Mouse (Mus musculus) kidney, embryonic 16.5 days (tissue): ENCODE data around the gene Nptx1. TPM values are rescaled to one million over a fixed set of nuclear protein-coding genes. Genes with fewer than 3 reads are reported as not detected.

Source experiments
- ATAC-seq: fragments of 200-750 bp; cut with Nextera tagmentation; 2 replicates; pipeline ENCODE4 v1.8.0; 2017; ENCODE audit warnings: moderate TSS enrichment; ENCODE audit not compliant: low FRiP score, low TSS enrichment
- H3K27ac ChIP-seq: fragments of 300-500 bp; sonication (generic); 2 replicates; pipeline ENCODE4 v1.5.1; 2014; ENCODE audit warnings: low read length
- H3K27me3 ChIP-seq: fragments of 300-500 bp; sonication (generic); 2 replicates; pipeline ENCODE4 v1.6.1; 2014; ENCODE audit warnings: low read length, control low read depth, mixed read lengths; ENCODE audit not compliant: insufficient read depth
- H3K36me3 ChIP-seq: fragments of 300-500 bp; sonication (generic); 2 replicates; pipeline ENCODE4 v1.6.1; 2014; ENCODE audit warnings: low read length, control low read depth, mixed read lengths; ENCODE audit not compliant: insufficient read depth
- H3K4me1 ChIP-seq: fragments of 300-500 bp; sonication (generic); 2 replicates; pipeline ENCODE4 v1.6.1; 2014; ENCODE audit warnings: low read length, control low read depth, mixed read lengths; ENCODE audit not compliant: insufficient read depth
- H3K4me2 ChIP-seq: fragments of 300-500 bp; sonication (generic); replicated peaks from 2 replicates; pipeline ENCODE4 v1.6.1; 2014; ENCODE audit warnings: low read depth, low read length
- H3K4me3 ChIP-seq: fragments of 300-500 bp; sonication (generic); 2 replicates; pipeline ENCODE4 v1.5.1; 2014; ENCODE audit warnings: mild to moderate bottlenecking, low read length
- H3K9ac ChIP-seq: fragments of 300-500 bp; sonication (generic); replicated peaks from 2 replicates; pipeline ENCODE4 v1.6.1; 2014; ENCODE audit warnings: low read length
- H3K9me3 ChIP-seq: fragments of 300-500 bp; sonication (generic); 2 replicates; pipeline ENCODE4 v1.6.1; 2016; ENCODE audit warnings: low read length, control low read depth
- WGBS: fragments of 180-500 bp; shearing (Covaris S2); extraction: QIAGEN DNeasy Blood & Tissue Kit; methylation state at CpG from one replicate; pipeline ENCODE4 v1.1.7; 2014; 5-methylcytosine and 5-hydroxymethylcytosine counted together
- polyA plus RNA-seq: library from polyadenylated mRNA; unstranded; fragments of >200 nt; fragmentation: Nextera tagmentation; extraction: Ambion mirVana; gene quantifications from 2 replicates; pipeline ENCODE4 v1.2.1, GENCODE M21; 2015

Gene Nptx1
- polyA plus RNA-seq, 1 experiment from 2014 or later: 0.54 TPM

GRCm38 (mm10) chr11:119544518-119545105 is 2.9 kb downstream of the Nptx1 start:
- no peak overlapping the region for H3K27ac ChIP-seq
- no peak overlapping the region for H3K4me3 ChIP-seq
- no peaks in the 10 kb centered on the region for H3K36me3 ChIP-seq
- H3K9me3 ChIP-seq: no peaks in the 10 kb centered on the region
- H3K4me2 ChIP-seq: no peak overlapping the region
- peaks cover 73% of the 10 kb centered on the region for H3K27me3 ChIP-seq
- ATAC-seq: no peak
- H3K9ac ChIP-seq: no peak overlapping the region
- peaks cover 39% of the 10 kb centered on the region for H3K4me1 ChIP-seq
- 85% methylated on average over 15 of the region's 15 CpGs for WGBS

DNA sequence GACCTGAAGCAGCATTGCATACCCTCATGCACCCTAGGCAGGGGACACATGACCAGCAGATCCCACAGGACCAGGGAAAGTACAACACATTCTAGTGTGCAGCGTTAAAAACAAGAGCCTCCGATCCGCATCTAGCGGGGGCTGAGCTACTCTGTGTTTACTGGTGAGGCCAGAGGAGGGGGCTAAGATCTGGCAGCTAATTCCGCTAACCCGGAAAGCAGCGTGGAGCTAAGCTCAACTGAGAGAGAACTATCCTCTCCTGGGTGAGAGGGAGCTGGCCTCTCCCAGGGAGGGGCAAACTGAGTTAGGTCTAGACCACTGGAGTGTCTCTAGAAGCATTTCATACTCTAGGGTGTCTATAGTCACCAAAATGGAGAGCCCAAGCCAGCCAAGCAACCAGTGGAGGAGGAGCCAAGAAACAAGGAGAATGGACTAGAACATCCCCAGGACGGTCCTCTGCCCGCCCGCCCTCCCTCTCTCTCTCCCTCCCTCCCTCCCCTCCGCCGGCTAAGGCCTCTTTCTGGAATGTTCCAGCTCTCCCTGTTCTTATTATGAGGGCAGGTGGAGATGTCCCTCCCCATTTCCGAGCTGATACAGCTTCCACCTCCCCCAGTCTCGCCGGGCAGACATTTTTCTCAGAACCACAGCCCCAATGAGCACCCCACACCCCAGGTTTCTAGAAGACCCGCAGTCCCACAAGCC is 3.6 kb downstream of the Nptx1 start:
- H3K36me3 ChIP-seq: no peaks in the 10 kb centered on the region
- peaks cover 34% of the 10 kb centered on the region for H3K4me1 ChIP-seq
- no peak for ATAC-seq
- H3K27me3 ChIP-seq: peaks cover 67% of the 10 kb centered on the region
- H3K9ac ChIP-seq: no peak overlapping the region
- H3K4me3 ChIP-seq: no peak overlapping the region
- no peak overlapping the region for H3K4me2 ChIP-seq
- no peak overlapping the region for H3K27ac ChIP-seq
- H3K9me3 ChIP-seq: no peaks in the 10 kb centered on the region
- 55% methylated on average over 16 of the region's 16 CpGs for WGBS

GRCm38 (mm10) chr11:119542886-119543285 is 4.7 kb downstream of the Nptx1 start:
- Histone ChIP-seq H3K27ac (no peak overlapping the region), H3K36me3 (no peaks in the 10 kb centered on the region), H3K9me3 (no peaks in the 10 kb centered on the region), H3K9ac (no peak overlapping the region), H3K4me2 (no peak overlapping the region), H3K4me3 (no peak overlapping the region), H3K4me1 (peaks cover 24% of the 10 kb centered on the region), H3K27me3 (peaks cover 56% of the 10 kb centered on the region)
- 77% methylated on average over 5 of the region's 5 CpGs for WGBS
- no peak for ATAC-seq

DNA sequence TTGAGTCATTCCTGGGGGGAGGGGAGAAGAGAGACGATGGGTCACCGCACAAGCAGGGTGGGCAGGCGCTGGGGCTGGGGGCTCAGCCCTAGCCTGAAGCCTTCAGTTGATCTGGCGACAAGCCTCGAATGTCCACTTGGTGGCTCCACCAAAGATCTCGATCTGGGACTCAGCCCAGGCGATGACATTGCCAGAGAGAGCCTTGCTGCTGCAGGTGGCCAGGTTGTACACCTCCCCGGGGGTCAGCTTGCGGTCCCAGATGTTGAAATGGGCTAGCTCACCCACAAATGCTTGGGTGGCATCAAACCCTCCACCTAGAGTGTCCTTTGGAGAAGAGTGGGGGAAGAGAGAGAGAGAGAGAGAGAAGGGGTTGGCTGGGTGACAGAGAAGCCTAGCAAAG is 5.2 kb downstream of the Nptx1 start:
- no peaks in the 10 kb centered on the region for H3K9me3 ChIP-seq
- H3K4me3 ChIP-seq: no peak overlapping the region
- H3K27me3 ChIP-seq: peaks cover 51% of the 10 kb centered on the region

GRCm38 (mm10) chr11:119541082-119541481 is 6.5 kb downstream of the Nptx1 start:
- Histone ChIP-seq H3K36me3 (no peaks in the 10 kb centered on the region), H3K9me3 (no peaks in the 10 kb centered on the region), H3K27me3 (peaks cover 39% of the 10 kb centered on the region), H3K27ac (no peak overlapping the region), H3K4me2 (no peak overlapping the region), H3K4me3 (no peak overlapping the region), H3K9ac (no peak overlapping the region), H3K4me1 (peaks cover 6% of the 10 kb centered on the region)
- 68% methylated on average over 9 of the region's 9 CpGs for WGBS
- no peak for ATAC-seq

More for the DNA sequence above, 5.2 kb downstream of the Nptx1 start:
- Histone ChIP-seq H3K27ac (no peak overlapping the region), H3K9ac (no peak overlapping the region), H3K4me2 (no peak overlapping the region), H3K36me3 (no peaks in the 10 kb centered on the region), H3K4me1 (peaks cover 19% of the 10 kb centered on the region)
- 47% methylated on average over 9 of the region's 9 CpGs for WGBS
- no peak for ATAC-seq

DNA sequence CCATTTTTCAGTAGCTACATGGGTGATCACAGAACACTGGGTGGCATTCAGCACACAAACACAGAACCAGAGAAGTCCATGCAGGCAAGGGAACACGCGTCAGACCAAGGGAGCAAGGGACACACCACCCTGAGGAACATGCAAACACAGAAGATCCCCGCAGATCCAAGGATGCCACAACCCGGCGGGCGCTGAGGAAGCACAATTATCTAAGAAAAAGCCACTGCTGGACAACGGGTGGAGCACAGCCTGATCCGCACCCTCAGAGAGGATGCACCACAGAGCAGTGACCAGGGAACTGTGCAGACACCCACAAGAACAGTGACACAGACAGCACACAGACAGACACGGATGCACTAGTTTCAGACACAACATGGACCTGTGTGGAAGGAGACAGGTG is 7.0 kb downstream of the Nptx1 start:
- Histone ChIP-seq H3K27ac (no peak overlapping the region), H3K4me2 (no peak overlapping the region), H3K4me3 (no peak overlapping the region), H3K9ac (no peak overlapping the region), H3K9me3 (no peaks in the 10 kb centered on the region), H3K36me3 (no peaks in the 10 kb centered on the region), H3K27me3 (peaks cover 34% of the 10 kb centered on the region), H3K4me1 (peaks cover 1% of the 10 kb centered on the region)
- ATAC-seq: no peak
- WGBS: 80% methylated on average over 9 of the region's 9 CpGs

DNA sequence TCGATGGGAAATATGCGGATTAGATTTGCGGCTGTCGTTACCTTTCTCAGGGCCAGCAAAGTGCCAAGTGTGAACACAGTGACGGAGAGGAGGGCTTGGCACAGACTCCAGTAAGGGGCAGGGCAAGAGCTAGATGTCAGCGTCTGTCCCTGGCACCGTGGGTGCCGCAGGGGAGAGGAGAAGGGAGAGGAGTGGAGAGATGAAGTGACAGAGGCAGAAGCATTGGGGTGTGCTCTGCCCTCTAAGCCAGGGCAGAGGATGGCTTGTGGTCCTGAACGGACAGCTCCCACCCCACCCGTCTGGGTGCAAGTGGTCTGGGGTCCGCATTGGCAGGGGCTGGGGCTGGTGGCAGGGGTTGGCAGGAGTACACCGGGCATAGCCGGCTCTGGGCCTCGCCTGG is 7.6 kb downstream of the Nptx1 start:
- Histone ChIP-seq H3K27me3 (peaks cover 28% of the 10 kb centered on the region), H3K9ac (no peak overlapping the region), H3K9me3 (no peaks in the 10 kb centered on the region), H3K4me1 (no peaks in the 10 kb centered on the region), H3K27ac (no peak overlapping the region), H3K4me3 (no peak overlapping the region), H3K4me2 (no peak overlapping the region), H3K36me3 (no peaks in the 10 kb centered on the region)
- no peak for ATAC-seq
- 36% methylated on average over 14 of the region's 14 CpGs for WGBS

- no peaks in the 10 kb centered on the region for H3K9me3 ChIP-seq
- H3K27ac ChIP-seq: no peak overlapping the region
- 63% methylated on average over 7 of the region's 7 CpGs for WGBS
- no peak overlapping the region for H3K4me2 ChIP-seq
- H3K4me3 ChIP-seq: no peak overlapping the region
- no peak for ATAC-seq
- H3K27me3 ChIP-seq: no peaks in the 10 kb centered on the region
- no peaks in the 10 kb centered on the region for H3K36me3 ChIP-seq
- H3K4me1 ChIP-seq: no peaks in the 10 kb centered on the region
- H3K9ac ChIP-seq: no peak overlapping the region
These were observed 13.8 kb downstream of the Nptx1 start for GRCm38 (mm10) chr11:119533745-119534144.

GRCm38 (mm10) chr11:119532460-119532859 is 15.1 kb downstream of the Nptx1 start:
- 71% methylated on average over 8 of the region's 8 CpGs for WGBS
- H3K4me1 ChIP-seq: no peaks in the 10 kb centered on the region
- no peak overlapping the region for H3K9ac ChIP-seq
- H3K27me3 ChIP-seq: no peaks in the 10 kb centered on the region
- H3K36me3 ChIP-seq: no peaks in the 10 kb centered on the region
- H3K4me3 ChIP-seq: no peak overlapping the region
- ATAC-seq: no peak
- no peak overlapping the region for H3K27ac ChIP-seq
- no peak overlapping the region for H3K4me2 ChIP-seq
- no peaks in the 10 kb centered on the region for H3K9me3 ChIP-seq

GRCm38 (mm10) chr11:119528930-119529329 is 18.6 kb downstream of the Nptx1 start:
- ATAC-seq: no peak
- H3K9me3 ChIP-seq: no peaks in the 10 kb centered on the region
- H3K4me1 ChIP-seq: no peaks in the 10 kb centered on the region
- H3K4me2 ChIP-seq: no peak overlapping the region
- no peaks in the 10 kb centered on the region for H3K36me3 ChIP-seq
- no peak overlapping the region for H3K9ac ChIP-seq
- H3K27me3 ChIP-seq: no peaks in the 10 kb centered on the region
- WGBS: 61% methylated on average over 11 of the region's 11 CpGs
- H3K4me3 ChIP-seq: no peak overlapping the region
- no peak overlapping the region for H3K27ac ChIP-seq
